Mouse (Mus musculus) testis, adult 2 months (tissue): ENCODE data around the gene Aldh3b3. TPM values are rescaled to one million over a fixed set of nuclear protein-coding genes. Genes with fewer than 3 reads are reported as not detected.

Experiments
- H3K27ac ChIP-seq: fragments of 200-500 bp; 2 replicates; pipeline ENCODE4 v1.5.1; 2012; ENCODE audit warnings: low read depth, low read length; ENCODE audit not compliant: control insufficient read depth, insufficient read depth
- H3K27me3 ChIP-seq: fragments of 200-500 bp; 2 replicates; pipeline ENCODE4 v1.6.1; 2012; ENCODE audit warnings: mild to moderate bottlenecking, low read length, moderate library complexity; ENCODE audit not compliant: control insufficient read depth, insufficient read depth
- H3K36me3 ChIP-seq: fragments of 200-500 bp; 2 replicates; pipeline ENCODE4 v1.6.1; 2012; ENCODE audit warnings: mild to moderate bottlenecking, low read length; ENCODE audit not compliant: control insufficient read depth, insufficient read depth
- H3K4me1 ChIP-seq: fragments of 200-500 bp; 2 replicates; pipeline ENCODE4 v1.6.1; 2012; ENCODE audit warnings: low read length; ENCODE audit not compliant: control insufficient read depth, insufficient read depth
- H3K4me3 ChIP-seq: fragments of 200-500 bp; 2 replicates; pipeline ENCODE4 v1.5.1; 2012; ENCODE audit warnings: low read depth, mild to moderate bottlenecking, low read length, moderate library complexity, mixed read lengths; ENCODE audit not compliant: control insufficient read depth
- CTCF ChIP-seq: fragments of 200-500 bp; IDR thresholded peaks from 2 replicates; pipeline ENCODE4 v1.5.1; 2012; ENCODE audit warnings: low read depth, mild to moderate bottlenecking, inconsistent platforms, low read length, moderate library complexity; ENCODE audit not compliant: control insufficient read depth, insufficient read depth, insufficient replicate concordance
- POLR2A ChIP-seq: fragments of 200-500 bp; IDR thresholded peaks from 2 replicates; pipeline ENCODE4 v1.6.1; 2012; ENCODE audit warnings: low read depth, mild to moderate bottlenecking, inconsistent platforms, low read length, moderate library complexity; ENCODE audit not compliant: control insufficient read depth
- polyA plus RNA-seq: library from polyadenylated mRNA; depleted of rRNA; stranded (reverse); fragments of >200 nt; gene quantifications from 2 replicates; pipeline ENCODE4 v1.2.3, GENCODE M21; 2012

Aldh3b3 gene
- polyA plus RNA-seq, 1 experiment, result 3.2 TPM

GRCm38 (mm10) chr19:3991562-3991961 is 33.1 kb downstream of the Aldh3b3 start:
- Histone ChIP-seq H3K36me3 (no peaks in the 10 kb centered on the region), H3K27ac (no peak overlapping the region), H3K4me3 (no peak overlapping the region), H3K27me3 (no peaks in the 10 kb centered on the region), H3K4me1 (peaks cover 2% of the 10 kb centered on the region; the same call in 1 of the 2 replicates)
- TF ChIP-seq CTCF, result no peak
- TF ChIP-seq POLR2A, result no peak

- H3K4me3 ChIP-seq, result no peak overlapping the region
- peaks cover 2% of the 10 kb centered on the region; the same call in 1 of the 2 replicates for H3K4me1 ChIP-seq
- TF ChIP-seq POLR2A (no peak), CTCF (no peak)
- H3K36me3 ChIP-seq, result no peaks in the 10 kb centered on the region
- H3K27me3 ChIP-seq, result no peaks in the 10 kb centered on the region
- H3K27ac ChIP-seq, result no peak overlapping the region
Observed at GRCm38 (mm10) chr19:3991966-3992365, 33.5 kb downstream of the Aldh3b3 start.

GRCm38 (mm10) chr19:3992416-3992815 is 34.0 kb downstream of the Aldh3b3 start, which contains the start of gene Tbx10:
TSS of gene Tbx10 (plus strand) at chr19:3992752.
- Histone ChIP-seq H3K27ac (no peak within 1 kb of the TSS), H3K27me3 (no peaks in the 10 kb centered on the region), H3K4me1 (no peaks in the 10 kb centered on the region), H3K36me3 (no peaks in the 10 kb centered on the region), H3K4me3 (no peak within 1 kb of the TSS)
- TF ChIP-seq CTCF (no peak), POLR2A (no peak)

GRCm38 (mm10) chr19:3994932-3995331 is 36.5 kb downstream of the Aldh3b3 start:
- Histone ChIP-seq H3K27ac (no peak overlapping the region), H3K36me3 (no peaks in the 10 kb centered on the region), H3K27me3 (no peaks in the 10 kb centered on the region), H3K4me3 (no peak overlapping the region), H3K4me1 (peaks cover 10% of the 10 kb centered on the region)
- TF ChIP-seq CTCF, result no peak

- no peak for TF ChIP-seq CTCF
- TF ChIP-seq POLR2A, result no peak
- H3K4me3 ChIP-seq, result no peak overlapping the region
- H3K27ac ChIP-seq, result no peak overlapping the region
- H3K27me3 ChIP-seq, result no peaks in the 10 kb centered on the region
- H3K36me3 ChIP-seq, result no peaks in the 10 kb centered on the region
- peaks cover 15% of the 10 kb centered on the region for H3K4me1 ChIP-seq
Observed at GRCm38 (mm10) chr19:3995505-3995904, 37.1 kb downstream of the Aldh3b3 start.

GRCm38 (mm10) chr19:3996106-3996505 is 37.7 kb downstream of the Aldh3b3 start:
- Histone ChIP-seq H3K27ac (no peak overlapping the region), H3K4me3 (no peak overlapping the region), H3K36me3 (no peaks in the 10 kb centered on the region), H3K4me1 (peaks cover 18% of the 10 kb centered on the region), H3K27me3 (no peaks in the 10 kb centered on the region)
- TF ChIP-seq POLR2A (no peak), CTCF (no peak)

- H3K27ac ChIP-seq, result no peak overlapping the region
- no peak overlapping the region for H3K4me3 ChIP-seq
- H3K4me1 ChIP-seq, result peaks cover 19% of the 10 kb centered on the region
- no peaks in the 10 kb centered on the region for H3K27me3 ChIP-seq
- H3K36me3 ChIP-seq, result no peaks in the 10 kb centered on the region
- no peak for TF ChIP-seq CTCF
Observed at GRCm38 (mm10) chr19:3996747-3997146, 38.3 kb downstream of the Aldh3b3 start.

GRCm38 (mm10) chr19:3997231-3997630 is 38.8 kb downstream of the Aldh3b3 start:
- TF ChIP-seq POLR2A, result no peak
- TF ChIP-seq CTCF, result no peak
- peaks cover 19% of the 10 kb centered on the region for H3K4me1 ChIP-seq

More at GRCm38 (mm10) chr19:3997231-3997630, 38.8 kb downstream of the Aldh3b3 start:
- H3K27ac ChIP-seq, result no peak overlapping the region
- H3K4me3 ChIP-seq, result no peak overlapping the region
- no peaks in the 10 kb centered on the region for H3K36me3 ChIP-seq
- no peaks in the 10 kb centered on the region for H3K27me3 ChIP-seq
